Mouse (Mus musculus): ENCODE results near the gene Mettl3. TPM values are rescaled to one million over a fixed set of nuclear protein-coding genes. Genes with fewer than 3 reads are reported as not detected.

The Mettl3 gene
- polyA plus RNA-seq (2014; fragmentation: Nextera tagmentation; extraction: Ambion mirVana): 49.8 and 50.1 TPM in 2 replicates

GRCm38 (mm10) chr14:52304644-52305271, at the start of gene Mettl3:
TSS of gene Mettl3 (minus strand) at chr14:52305128.
- Histone ChIP-seq H3K27ac (replicated peaks; ENCODE audit: low read depth, low read length) (peak within 1 kb of the TSS; percentile 87), H3K9me3 (replicated peaks; ENCODE audit: control insufficient read depth, low read length) (no peaks in the 10 kb centered on the region), H3K4me2 (ENCODE audit: low read depth, low read length) (peak within 1 kb of the TSS; percentile 64), H3K27me3 (ENCODE audit: control insufficient read depth, insufficient read depth, low read length) (no peaks in the 10 kb centered on the region), H3K36me3 (replicated peaks; ENCODE audit: control insufficient read depth, insufficient read depth, low read depth, low read length) (no peaks in the 10 kb centered on the region; the same call in 1 of the 2 replicates), H3K4me1 (ENCODE audit: control insufficient read depth, insufficient read depth, low read length) (no peaks in the 10 kb centered on the region), H3K4me3 (ENCODE audit: low read depth, low read length) (peak within 1 kb of the TSS; percentile 72), H3K9ac (replicated peaks; ENCODE audit: low read length) (peak within 1 kb of the TSS; percentile 66)
- peak; percentile 95 for ATAC-seq (replicated peaks; ENCODE audit: insufficient number of reproducible peaks, low FRiP score, low TSS enrichment, low read depth)
- under 1% methylated on average over 46 of the region's 46 CpGs for WGBS
- DNase-seq (ENCODE audit: low spot score): peak; percentile 96

DNA sequence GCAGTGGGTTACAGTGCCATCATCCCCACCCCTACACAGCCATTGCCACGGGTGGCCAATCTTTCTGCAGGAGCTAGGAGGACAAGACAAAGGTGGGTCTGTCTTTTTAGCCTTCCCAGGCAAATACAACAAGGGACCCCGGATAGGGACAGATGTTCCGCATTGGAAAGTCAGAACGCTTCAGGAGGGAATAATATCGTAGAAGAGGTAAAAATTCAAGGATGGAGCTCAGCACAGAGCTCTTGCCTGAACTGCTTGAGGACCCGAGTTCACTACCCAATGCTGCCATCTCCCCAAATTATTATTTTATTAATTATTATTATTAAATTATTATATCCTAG, 34.6 kb upstream of the Mettl3 start:
- no peaks in the 10 kb centered on the region for H3K27me3 ChIP-seq (ENCODE audit: control insufficient read depth, insufficient read depth, low read length)
- ATAC-seq (replicated peaks; ENCODE audit: insufficient number of reproducible peaks, low FRiP score, low TSS enrichment, low read depth): no peak
- no peak overlapping the region for H3K4me2 ChIP-seq (ENCODE audit: low read depth, low read length)
- H3K4me1 ChIP-seq (ENCODE audit: control insufficient read depth, insufficient read depth, low read length): no peaks in the 10 kb centered on the region
- H3K9me3 ChIP-seq (replicated peaks; ENCODE audit: control insufficient read depth, low read length): no peaks in the 10 kb centered on the region
- no peak overlapping the region for H3K9ac ChIP-seq (replicated peaks; ENCODE audit: low read length)
- DNase-seq (ENCODE audit: low spot score): no peak
- no peak overlapping the region for H3K27ac ChIP-seq (replicated peaks; ENCODE audit: low read depth, low read length)
- no peaks in the 10 kb centered on the region for H3K36me3 ChIP-seq (replicated peaks; ENCODE audit: control insufficient read depth, insufficient read depth, low read depth, low read length)
- WGBS: 75% methylated on average over 6 of the region's 6 CpGs
- H3K4me3 ChIP-seq (ENCODE audit: low read depth, low read length): no peak overlapping the region

GRCm38 (mm10) chr14:52338751-52339511, 34.0 kb upstream of the Mettl3 start:
- H3K4me3 ChIP-seq (ENCODE audit: low read depth, low read length): no peak overlapping the region
- H3K4me2 ChIP-seq (ENCODE audit: low read depth, low read length): no peak overlapping the region
- no peak overlapping the region for H3K27ac ChIP-seq (replicated peaks; ENCODE audit: low read depth, low read length)
- H3K4me1 ChIP-seq (ENCODE audit: control insufficient read depth, insufficient read depth, low read length): no peaks in the 10 kb centered on the region
- no peaks in the 10 kb centered on the region for H3K27me3 ChIP-seq (ENCODE audit: control insufficient read depth, insufficient read depth, low read length)
- no peaks in the 10 kb centered on the region for H3K9me3 ChIP-seq (replicated peaks; ENCODE audit: control insufficient read depth, low read length)
- H3K36me3 ChIP-seq (replicated peaks; ENCODE audit: control insufficient read depth, insufficient read depth, low read depth, low read length): no peaks in the 10 kb centered on the region
- DNase-seq (ENCODE audit: low spot score): peak; percentile 89
- WGBS: 31% methylated on average over 21 of the region's 21 CpGs
- no peak overlapping the region for H3K9ac ChIP-seq (replicated peaks; ENCODE audit: low read length)
- ATAC-seq (replicated peaks; ENCODE audit: insufficient number of reproducible peaks, low FRiP score, low TSS enrichment, low read depth): no peak

DNA sequence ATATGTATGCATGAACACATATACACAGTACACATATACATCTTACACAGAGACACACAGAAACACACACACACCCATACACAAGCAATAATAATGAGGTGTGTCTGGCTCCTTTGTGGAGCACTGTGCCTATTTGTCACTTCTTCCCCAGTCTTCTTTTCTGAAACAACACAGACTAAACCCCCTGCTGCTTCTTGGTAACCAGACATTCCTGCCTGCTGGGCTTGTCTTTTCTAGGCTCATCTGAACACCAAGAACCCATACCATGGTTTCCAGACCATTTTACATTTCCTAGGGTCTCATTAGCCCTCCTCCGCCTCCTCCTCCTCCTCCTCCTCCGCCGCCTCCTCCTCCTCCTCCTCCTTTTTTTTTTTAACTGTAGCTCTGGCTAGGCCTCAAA, 27.2 kb upstream of the Mettl3 start:
- Histone ChIP-seq H3K36me3 (replicated peaks; ENCODE audit: control insufficient read depth, insufficient read depth, low read depth, low read length) (no peaks in the 10 kb centered on the region), H3K27me3 (ENCODE audit: control insufficient read depth, insufficient read depth, low read length) (no peaks in the 10 kb centered on the region), H3K27ac (replicated peaks; ENCODE audit: low read depth, low read length) (no peak overlapping the region), H3K4me1 (ENCODE audit: control insufficient read depth, insufficient read depth, low read length) (no peaks in the 10 kb centered on the region), H3K4me2 (ENCODE audit: low read depth, low read length) (no peak overlapping the region), H3K4me3 (ENCODE audit: low read depth, low read length) (no peak overlapping the region), H3K9me3 (replicated peaks; ENCODE audit: control insufficient read depth, low read length) (no peaks in the 10 kb centered on the region), H3K9ac (replicated peaks; ENCODE audit: low read length) (no peak overlapping the region)
- DNase-seq (ENCODE audit: low spot score) (no peak), ATAC-seq (replicated peaks; ENCODE audit: insufficient number of reproducible peaks, low FRiP score, low TSS enrichment, low read depth) (no peak)
- 52% methylated on average over 2 of the region's 3 CpGs for WGBS

- H3K4me2 ChIP-seq (ENCODE audit: low read depth, low read length): no peak overlapping the region
Measured at GRCm38 (mm10) chr14:52331069-52331750, 26.3 kb upstream of the Mettl3 start.

DNA sequence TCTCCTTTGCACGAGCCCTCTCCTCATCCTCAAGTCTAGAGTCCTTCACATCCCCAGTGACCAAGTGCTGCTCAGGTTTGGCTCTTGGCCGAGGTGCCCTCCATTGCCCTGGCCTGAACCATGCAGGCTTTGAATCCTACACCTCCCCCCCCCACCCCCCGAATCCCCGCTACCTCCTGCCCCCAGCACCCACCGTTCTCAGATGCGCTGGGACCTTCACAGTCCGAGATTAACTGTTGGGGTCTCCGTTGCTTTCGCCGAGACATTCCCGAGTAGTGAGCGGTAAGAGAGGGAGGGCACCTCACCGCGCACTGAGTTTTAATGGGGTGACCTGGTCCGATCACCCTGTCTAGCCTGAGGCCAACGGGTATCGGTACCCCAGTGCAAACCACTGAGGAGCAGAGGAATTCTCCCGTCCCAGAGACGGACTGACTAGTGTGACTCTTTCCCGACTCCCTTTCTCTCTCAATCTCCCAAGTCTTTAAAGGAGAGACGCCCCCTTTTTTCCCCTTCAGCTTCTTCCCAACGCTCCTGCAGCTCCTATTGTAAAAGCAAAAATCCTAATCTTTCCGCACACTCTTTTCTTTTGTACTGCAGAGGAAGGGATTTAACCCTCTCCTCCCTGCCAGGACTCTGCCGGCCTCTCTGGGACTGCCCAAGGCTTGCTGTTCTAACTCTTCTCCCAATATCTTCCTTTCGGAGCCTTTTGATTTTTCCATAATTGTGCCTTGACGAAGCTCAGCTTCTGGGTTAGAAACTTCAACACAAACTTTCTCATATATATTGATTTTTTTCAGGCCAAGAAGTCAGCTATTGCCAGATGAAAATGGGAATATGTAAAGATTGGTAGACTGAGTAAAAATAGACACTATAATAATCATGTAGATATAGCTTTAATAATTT, 23.2 kb upstream of the Mettl3 start, which contains the start of gene Sall2:
Sall2 (minus strand) TSS at position 853 of the 903 bp plus-strand sequence.
- H3K4me3 ChIP-seq (ENCODE audit: low read depth, low read length): peak within 1 kb of the TSS; percentile 51
- no peaks in the 10 kb centered on the region for H3K4me1 ChIP-seq (ENCODE audit: control insufficient read depth, insufficient read depth, low read length)
- H3K4me2 ChIP-seq (ENCODE audit: low read depth, low read length): peak within 1 kb of the TSS; percentile 81
- under 1% methylated on average over 26 of the region's 26 CpGs for WGBS
- H3K27ac ChIP-seq (replicated peaks; ENCODE audit: low read depth, low read length): peak within 1 kb of the TSS; percentile 61
- peak; percentile 79 for ATAC-seq (replicated peaks; ENCODE audit: insufficient number of reproducible peaks, low FRiP score, low TSS enrichment, low read depth)
- no peaks in the 10 kb centered on the region for H3K36me3 ChIP-seq (replicated peaks; ENCODE audit: control insufficient read depth, insufficient read depth, low read depth, low read length)
- H3K27me3 ChIP-seq (ENCODE audit: control insufficient read depth, insufficient read depth, low read length): no peaks in the 10 kb centered on the region
- H3K9ac ChIP-seq (replicated peaks; ENCODE audit: low read length): peak within 1 kb of the TSS; percentile 69
- no peaks in the 10 kb centered on the region for H3K9me3 ChIP-seq (replicated peaks; ENCODE audit: control insufficient read depth, low read length)
- peak; percentile 52 for DNase-seq (ENCODE audit: low spot score)

More at GRCm38 (mm10) chr14:52331069-52331750, 26.3 kb upstream of the Mettl3 start:
- Histone ChIP-seq H3K27me3 (ENCODE audit: control insufficient read depth, insufficient read depth, low read length) (no peaks in the 10 kb centered on the region), H3K36me3 (replicated peaks; ENCODE audit: control insufficient read depth, insufficient read depth, low read depth, low read length) (no peaks in the 10 kb centered on the region), H3K27ac (replicated peaks; ENCODE audit: low read depth, low read length) (no peak overlapping the region), H3K4me3 (ENCODE audit: low read depth, low read length) (no peak overlapping the region), H3K4me1 (ENCODE audit: control insufficient read depth, insufficient read depth, low read length) (no peaks in the 10 kb centered on the region), H3K9ac (replicated peaks; ENCODE audit: low read length) (no peak overlapping the region), H3K9me3 (replicated peaks; ENCODE audit: control insufficient read depth, low read length) (no peaks in the 10 kb centered on the region)
- 11% methylated on average over 4 of the region's 4 CpGs for WGBS
- DNase-seq (ENCODE audit: low spot score) (peak; percentile 31), ATAC-seq (replicated peaks; ENCODE audit: insufficient number of reproducible peaks, low FRiP score, low TSS enrichment, low read depth) (no peak)

DNA sequence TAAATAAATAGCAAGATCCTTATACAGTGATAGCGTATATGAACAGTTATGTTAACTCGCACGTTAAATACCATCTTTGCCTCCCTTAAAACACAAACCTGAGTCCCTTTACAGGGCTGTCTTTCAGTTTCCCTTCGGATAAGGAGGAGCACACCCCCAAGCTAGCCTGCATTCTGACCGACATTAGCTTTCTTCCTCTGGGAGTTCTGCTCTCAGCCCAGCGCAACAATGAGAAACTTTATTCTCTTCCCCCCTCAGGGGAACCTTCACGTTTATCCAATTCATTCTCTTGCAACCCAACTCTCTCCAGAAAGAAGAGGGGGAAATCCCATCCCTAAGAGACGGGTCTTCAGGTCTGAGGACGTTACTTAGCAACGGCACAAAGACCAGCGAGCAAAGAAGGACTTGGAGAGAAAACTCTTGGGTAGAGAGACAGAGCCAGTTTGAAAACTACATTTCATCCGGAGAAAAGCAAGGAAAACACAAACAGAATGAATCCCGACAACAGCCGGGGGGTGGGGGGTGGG, 22.5 kb upstream of the Mettl3 start:
- Histone ChIP-seq H3K4me1 (ENCODE audit: control insufficient read depth, insufficient read depth, low read length) (no peaks in the 10 kb centered on the region), H3K4me2 (ENCODE audit: low read depth, low read length) (peak overlapping the region; percentile 81), H3K36me3 (replicated peaks; ENCODE audit: control insufficient read depth, insufficient read depth, low read depth, low read length) (no peaks in the 10 kb centered on the region), H3K9me3 (replicated peaks; ENCODE audit: control insufficient read depth, low read length) (no peaks in the 10 kb centered on the region), H3K27ac (replicated peaks; ENCODE audit: low read depth, low read length) (peak overlapping the region; percentile 61; the same call in 1 of the 2 replicates), H3K9ac (replicated peaks; ENCODE audit: low read length) (peak overlapping the region; percentile 69), H3K4me3 (ENCODE audit: low read depth, low read length) (peak overlapping the region; percentile 51), H3K27me3 (ENCODE audit: control insufficient read depth, insufficient read depth, low read length) (no peaks in the 10 kb centered on the region)
- ATAC-seq (replicated peaks; ENCODE audit: insufficient number of reproducible peaks, low FRiP score, low TSS enrichment, low read depth) (peak; percentile 50; the same call in 1 of the 2 replicates), DNase-seq (ENCODE audit: low spot score) (peak; percentile 64)
- under 1% methylated on average over 14 of the region's 14 CpGs for WGBS
